Mouse (Mus musculus) CH12.LX (cell line): ENCODE results near the gene Iqschfp. TPM values are rescaled to one million over a fixed set of nuclear protein-coding genes. Genes with fewer than 3 reads are reported as not detected.

Experiments
- DNase-seq: peaks from one replicate; pipeline ENCODE4 v3.0.0-alpha.2; 2013; ENCODE audit errors: extremely low read depth
- H3K27ac ChIP-seq: 2 replicates; pipeline ENCODE4 v1.5.1; 2012; ENCODE audit warnings: low read depth, mild to moderate bottlenecking, control low read depth, moderate library complexity; ENCODE audit not compliant: insufficient read depth
- H3K27me3 ChIP-seq: replicated peaks from 2 replicates; pipeline ENCODE3; 2012; ENCODE audit warnings: inconsistent platforms
- H3K36me3 ChIP-seq, 2 experiments: replicated peaks in 1 of 2; 2 replicates each; pipeline versions ENCODE3 to v1.6.1; 2012; ENCODE audit warnings: inconsistent platforms in 1 of 2, low read length in 1 of 2, mild to moderate bottlenecking in 1 of 2, mixed read lengths in 1 of 2, moderate library complexity in 1 of 2; ENCODE audit not compliant: control insufficient read depth in 1 of 2, insufficient read depth in 1 of 2
- H3K4me1 ChIP-seq, 2 experiments: 2 replicates each; pipeline ENCODE4 v1.6.1; 2012; ENCODE audit warnings: inconsistent platforms in 1 of 2, moderate library complexity in 1 of 2; ENCODE audit not compliant: insufficient read depth in 2 of 2, control insufficient read depth in 1 of 2
- H3K4me2 ChIP-seq: 2 replicates; pipeline ENCODE4 v1.6.1; 2012; ENCODE audit warnings: low read depth, mild to moderate bottlenecking, control low read depth; ENCODE audit not compliant: poor library complexity, insufficient read depth, severe bottlenecking
- H3K4me3 ChIP-seq, 3 experiments: fragments of 150-350 bp in 1 of 3; sonication (generic) in 1 of 3; replicated peaks in 1 of 3; 2 replicates each; pipeline versions ENCODE3 to v1.5.1; 2011 to 2012; ENCODE audit warnings: low read depth in 2 of 3, low read length in 2 of 3, mild to moderate bottlenecking in 2 of 3, moderate library complexity in 2 of 3, control low read depth in 1 of 3, improper control_type of control experiment in 1 of 3, inconsistent platforms in 1 of 3, mixed read lengths in 1 of 3; ENCODE audit not compliant: poor library complexity in 1 of 3
- H3K79me2 ChIP-seq: replicated peaks from 2 replicates; pipeline ENCODE4 v1.6.1; 2012; ENCODE audit warnings: mild to moderate bottlenecking, moderate library complexity; ENCODE audit not compliant: control insufficient read depth, poor library complexity, insufficient read depth, severe bottlenecking; ENCODE audit errors: extremely low read depth
- H3K9ac ChIP-seq: 2 replicates; pipeline ENCODE4 v1.6.1; 2012; ENCODE audit warnings: low read depth, mild to moderate bottlenecking, control low read depth, moderate library complexity; ENCODE audit not compliant: insufficient read depth
- H3K9me3 ChIP-seq: replicated peaks from 2 replicates; pipeline ENCODE3; 2012; ENCODE audit warnings: low read length, inconsistent platforms, mixed read lengths
- CHD1 ChIP-seq: IDR thresholded peaks from 2 replicates; pipeline ENCODE4 v1.6.1; 2012; ENCODE audit warnings: low read depth, low read length, improper control_type of control experiment, inconsistent platforms
- CHD2 ChIP-seq: IDR thresholded peaks from 2 replicates; pipeline ENCODE4 v1.6.1; 2011; ENCODE audit warnings: low read length, improper control_type of control experiment
- CTCF ChIP-seq, 2 experiments: IDR thresholded peaks in 1 of 2; conservative IDR thresholded peaks in 1 of 2; 2 replicates each; pipeline ENCODE4 v1.5.1; 2011 to 2012; ENCODE audit warnings: low read depth in 2 of 2, low read length in 2 of 2, improper control_type of control experiment in 1 of 2, inconsistent platforms in 1 of 2, mild to moderate bottlenecking in 1 of 2, moderate library complexity in 1 of 2
- E2F4 ChIP-seq: IDR thresholded peaks from 2 replicates; pipeline ENCODE4 v1.6.1; 2011; ENCODE audit warnings: low read depth, low read length, improper control_type of control experiment; ENCODE audit not compliant: insufficient replicate concordance
- ELF1 ChIP-seq: IDR thresholded peaks from 2 replicates; pipeline ENCODE4 v1.6.1; 2014; ENCODE audit warnings: low read depth, mild to moderate bottlenecking, inconsistent platforms, low read length, improper control_type of control experiment
- ETS1 ChIP-seq: conservative IDR thresholded peaks from 2 replicates; pipeline ENCODE4 v1.6.1; 2012; ENCODE audit warnings: low read depth, mild to moderate bottlenecking, inconsistent platforms, low read length, improper control_type of control experiment, moderate library complexity
- HCFC1 ChIP-seq: IDR thresholded peaks from 2 replicates; pipeline ENCODE4 v1.6.1; 2012; ENCODE audit warnings: low read depth, mild to moderate bottlenecking, inconsistent platforms, low read length, improper control_type of control experiment
- KAT2A ChIP-seq: IDR thresholded peaks from 2 replicates; pipeline ENCODE4 v1.6.1; 2012; ENCODE audit warnings: low read length, improper control_type of control experiment, inconsistent platforms; ENCODE audit not compliant: insufficient replicate concordance
- NELFE ChIP-seq: IDR thresholded peaks from 2 replicates; pipeline ENCODE4 v1.6.1; 2011; ENCODE audit warnings: low read depth, low read length, improper control_type of control experiment
- PAX5 ChIP-seq: IDR thresholded peaks from 2 replicates; pipeline ENCODE4 v1.6.1; 2012; ENCODE audit warnings: low read length, inconsistent platforms, mixed read lengths
- POLR2A ChIP-seq: IDR thresholded peaks from 2 replicates; pipeline ENCODE4 v1.6.1; 2011; ENCODE audit warnings: low read depth, mild to moderate bottlenecking, improper control_type of control experiment, low read length
- POLR2AphosphoS2 ChIP-seq: IDR thresholded peaks from 2 replicates; pipeline ENCODE4 v1.6.1; 2011; ENCODE audit warnings: low read depth, low read length, improper control_type of control experiment
- RAD21 ChIP-seq: IDR thresholded peaks from 2 replicates; pipeline ENCODE4 v1.6.1; 2011; ENCODE audit warnings: low read depth, mild to moderate bottlenecking, low read length, improper control_type of control experiment, moderate library complexity
- RCOR1 ChIP-seq: conservative IDR thresholded peaks from 2 replicates; pipeline ENCODE4 v1.6.1; 2012; ENCODE audit warnings: low read depth, mild to moderate bottlenecking, inconsistent platforms, low read length, improper control_type of control experiment
- TBP ChIP-seq: conservative IDR thresholded peaks from 2 replicates; pipeline ENCODE4 v1.6.1; 2011; ENCODE audit warnings: low read depth, low read length, improper control_type of control experiment
- TCF12 ChIP-seq: IDR thresholded peaks from 2 replicates; pipeline ENCODE4 v1.6.1; 2014; ENCODE audit warnings: low read depth, mild to moderate bottlenecking, inconsistent platforms, low read length, improper control_type of control experiment
- UBTF ChIP-seq: IDR thresholded peaks from 2 replicates; pipeline ENCODE4 v1.6.1; 2012; ENCODE audit warnings: low read depth, mild to moderate bottlenecking, inconsistent platforms, low read length, improper control_type of control experiment, moderate library complexity
- USF2 ChIP-seq: conservative IDR thresholded peaks from 2 replicates; pipeline ENCODE4 v1.6.1; 2011; ENCODE audit warnings: low read depth, low read length, improper control_type of control experiment
- ZNF384 ChIP-seq: IDR thresholded peaks from 2 replicates; pipeline ENCODE4 v1.6.1; 2012; ENCODE audit warnings: low read depth, low read length, improper control_type of control experiment, inconsistent platforms
- dilution Hi-C: fragments of 300-500 bp; cut with MboI; formaldehyde crosslinking; loops from 2 replicates; pipeline ENCODE4 v1.14.3; 2020; ENCODE audit warnings: low sequenced_read_pairs; ENCODE audit not compliant: extremely low pct_unique_long_range_greater_than_20kb, extremely low pct_ligation_motif_present
- in situ Hi-C: fragments of 300-500 bp; cut with MboI; formaldehyde crosslinking; loops from 3 replicates; pipeline ENCODE4 v1.14.3; 2019; ENCODE audit warnings: low sequenced_read_pairs, low pct_ligation_motif_present, low pct_unique_long_range_greater_than_20kb, mixed read lengths
- polyA plus RNA-seq: library from polyadenylated mRNA; unstranded; fragments of >175 nt; gene quantifications from 2 replicates; pipeline ENCODE4 v1.2.1, GENCODE M21; 2012; ENCODE audit warnings: low read depth; ENCODE audit not compliant: insufficient read length
- total RNA-seq, 2 experiments: library from RNA; depleted of rRNA; stranded (reverse); fragments of 300-350 nt in 1 of 2; fragments of >200 nt in 1 of 2; gene quantifications; 2 replicates each; pipeline ENCODE4 v1.2.3; 2012 to 2014

The Iqschfp gene
- total and polyA plus RNA-seq, 3 experiments = 0.13 to 0.25 TPM; not detected in 1

DNA sequence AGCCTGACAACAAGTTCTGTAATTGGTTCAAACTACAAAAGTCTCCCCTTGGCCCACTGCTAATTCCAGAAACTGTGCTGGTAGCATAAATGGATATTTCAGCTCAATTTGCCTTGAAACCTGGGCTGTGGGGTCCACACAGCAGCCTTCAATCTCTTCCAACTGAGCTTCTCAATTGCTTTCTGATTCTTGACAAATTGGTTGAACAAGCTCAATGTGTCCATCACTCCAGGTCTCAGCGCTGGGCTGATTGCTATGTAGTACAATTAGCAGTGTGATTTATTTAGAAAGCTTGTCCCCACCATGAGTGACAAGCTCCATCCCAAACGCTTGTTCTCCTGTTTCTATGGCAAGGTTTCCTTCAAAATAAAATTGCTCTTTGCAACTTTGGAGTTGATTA lies 542.9 kb downstream of the Iqschfp start:
- dilution Hi-C loops (no loop called here), in situ Hi-C loops (no loop called here)
- no peak overlapping the region for H3K4me2 ChIP-seq
- H3K27me3 ChIP-seq = no peaks in the 10 kb centered on the region
- no peak overlapping the region for H3K27ac ChIP-seq
- H3K4me1 ChIP-seq = peaks cover 3 to 15% of the 10 kb centered on the region in 2 experiments; a peak in 3 of 4 replicates
- H3K9ac ChIP-seq = no peak overlapping the region
- no peaks in the 10 kb centered on the region for H3K9me3 ChIP-seq
- DNase-seq = no peak
- no peak overlapping the region for H3K4me3 ChIP-seq
- no peaks in the 10 kb centered on the region for H3K79me2 ChIP-seq
- TF ChIP-seq CHD1 = no peak
- no peak for TF ChIP-seq CHD2
- no peak for TF ChIP-seq ZNF384
- TF ChIP-seq UBTF = no peak
- TF ChIP-seq POLR2AphosphoS2 = no peak
- H3K36me3 ChIP-seq = no peaks in the 10 kb centered on the region

DNA sequence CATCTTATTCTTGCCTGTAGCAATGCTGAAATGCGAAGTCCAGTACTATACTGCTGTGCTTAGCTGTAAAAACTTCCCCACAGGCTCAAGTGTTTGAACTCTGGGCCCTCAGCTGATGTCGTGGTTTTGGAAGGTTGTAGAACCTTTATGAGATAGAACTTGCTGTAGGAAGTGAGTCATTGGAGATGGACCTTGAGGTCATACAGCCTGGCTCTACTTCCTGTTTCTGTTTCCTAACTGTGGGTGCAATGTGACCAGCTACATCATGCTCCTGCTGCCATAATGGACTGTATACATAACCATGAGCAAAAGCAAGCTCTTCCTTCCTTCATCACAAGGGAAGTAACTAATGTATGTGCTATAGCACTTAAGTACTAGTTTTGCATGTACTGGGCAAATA lies 556.4 kb downstream of the Iqschfp start:
- H3K27me3 ChIP-seq = no peaks in the 10 kb centered on the region
- dilution Hi-C loops = no loop called here
- TF ChIP-seq CTCF (conservative IDR thresholded peaks at IDR 0.05 in 1 of 2, IDR thresholded peaks at IDR 0.05 in 1 of 2; ENCODE audit: low read depth in 2 of 2, low read length in 2 of 2) = no peak
- no peak for TF ChIP-seq PAX5
- TF ChIP-seq RCOR1 = no peak
- no peak for TF ChIP-seq RAD21
- TF ChIP-seq E2F4 = no peak
- TF ChIP-seq ELF1 = no peak
- no peak for TF ChIP-seq ETS1
- no peak for TF ChIP-seq UBTF
- no peak for TF ChIP-seq POLR2A
- no peak for TF ChIP-seq KAT2A
- TF ChIP-seq CHD2 = no peak
- no peak for TF ChIP-seq HCFC1
- TF ChIP-seq NELFE = no peak
- no peak for TF ChIP-seq TCF12
- TF ChIP-seq TBP = no peak
- no peak for TF ChIP-seq POLR2AphosphoS2
- TF ChIP-seq USF2 = no peak
- H3K27ac ChIP-seq = no peak overlapping the region
- no peaks in the 10 kb centered on the region for H3K36me3 ChIP-seq
- H3K9ac ChIP-seq = no peak overlapping the region
- H3K4me3 ChIP-seq = no peak overlapping the region
- no peaks in the 10 kb centered on the region for H3K9me3 ChIP-seq
- DNase-seq = peak; percentile 8
- no peaks in the 10 kb centered on the region for H3K4me1 ChIP-seq
- no peak overlapping the region for H3K4me2 ChIP-seq
- no peaks in the 10 kb centered on the region for H3K79me2 ChIP-seq
- in situ Hi-C loops = no loop called here
